Mouse (Mus musculus): ENCODE results near the gene Scel.

Gene Scel

DNA sequence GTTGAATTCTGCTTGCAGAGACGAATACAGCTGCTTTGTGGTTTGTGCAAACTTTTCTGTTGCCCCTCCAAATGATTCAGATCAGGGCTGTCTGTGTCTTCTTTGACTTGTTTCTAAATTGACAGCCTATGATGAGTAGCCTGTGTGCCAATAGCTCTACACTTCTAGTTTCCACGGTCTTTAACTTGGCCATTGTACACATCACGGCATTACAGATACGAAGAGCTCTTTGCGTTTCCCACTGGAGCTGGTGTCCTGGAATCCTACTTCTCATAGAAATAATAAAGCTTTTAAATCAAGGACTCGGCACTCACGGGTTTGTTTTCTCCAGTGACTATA is 300 bp downstream of the Scel start:
- DNase-seq (ENCODE audit: low spot score in 2 of 2) = no peak

- no peak for DNase-seq (ENCODE audit: low spot score in 2 of 2)
These were observed 2.3 kb downstream of the Scel start for GRCm38 (mm10) chr14:103515419-103515818.

DNA sequence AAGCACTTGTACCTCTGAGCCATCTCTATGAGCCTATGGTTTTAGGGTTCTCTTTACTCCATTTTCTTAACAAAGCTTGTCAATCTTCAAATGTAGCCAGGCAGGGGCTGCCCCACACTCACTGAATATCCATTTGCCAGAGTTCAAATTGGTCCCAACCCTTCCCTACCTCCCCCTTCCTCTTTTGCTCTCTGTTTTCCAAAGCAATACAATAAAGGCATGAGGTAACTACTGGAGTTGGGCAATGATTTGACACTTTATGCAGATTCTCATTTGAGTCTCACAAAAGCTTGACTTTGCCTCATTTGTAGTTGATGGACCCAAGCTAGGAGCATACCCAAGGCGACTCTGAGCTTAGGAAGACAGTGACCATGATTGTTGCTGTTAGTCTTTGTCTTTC is 13.1 kb downstream of the Scel start:
- DNase-seq (ENCODE audit: low spot score in 2 of 2) = no peak

DNA sequence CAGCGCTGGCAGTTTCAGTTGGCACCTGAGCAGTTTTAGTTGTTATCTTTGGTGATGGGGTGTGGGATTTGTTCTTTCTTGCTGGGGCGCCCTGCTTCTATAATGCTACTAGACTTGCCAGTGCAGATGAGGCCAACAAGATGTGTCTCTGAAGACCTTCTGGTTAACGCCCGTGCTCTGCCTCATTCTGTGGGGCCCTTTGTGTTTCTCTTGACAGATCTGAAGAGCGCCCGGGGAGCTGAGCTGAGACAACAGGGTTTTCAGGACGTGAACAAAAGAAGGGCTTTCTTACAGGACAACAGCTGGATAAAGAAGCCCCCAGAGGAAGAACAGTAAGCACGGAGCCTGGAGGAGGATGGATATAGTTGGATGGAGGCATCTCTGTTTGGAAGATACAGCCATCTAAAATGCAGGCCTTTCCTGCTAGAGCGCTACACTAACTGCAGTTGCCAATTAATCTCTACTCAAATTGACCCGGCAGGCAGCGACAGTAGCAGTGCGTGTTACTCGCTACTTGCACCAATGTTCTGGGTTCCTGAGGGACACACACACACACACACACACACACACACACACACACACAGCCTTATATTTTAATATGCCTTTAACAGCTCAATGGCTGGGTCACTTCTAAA is 16.7 kb downstream of the Scel start:
- DNase-seq (ENCODE audit: low spot score in 2 of 2) = no peak

DNA sequence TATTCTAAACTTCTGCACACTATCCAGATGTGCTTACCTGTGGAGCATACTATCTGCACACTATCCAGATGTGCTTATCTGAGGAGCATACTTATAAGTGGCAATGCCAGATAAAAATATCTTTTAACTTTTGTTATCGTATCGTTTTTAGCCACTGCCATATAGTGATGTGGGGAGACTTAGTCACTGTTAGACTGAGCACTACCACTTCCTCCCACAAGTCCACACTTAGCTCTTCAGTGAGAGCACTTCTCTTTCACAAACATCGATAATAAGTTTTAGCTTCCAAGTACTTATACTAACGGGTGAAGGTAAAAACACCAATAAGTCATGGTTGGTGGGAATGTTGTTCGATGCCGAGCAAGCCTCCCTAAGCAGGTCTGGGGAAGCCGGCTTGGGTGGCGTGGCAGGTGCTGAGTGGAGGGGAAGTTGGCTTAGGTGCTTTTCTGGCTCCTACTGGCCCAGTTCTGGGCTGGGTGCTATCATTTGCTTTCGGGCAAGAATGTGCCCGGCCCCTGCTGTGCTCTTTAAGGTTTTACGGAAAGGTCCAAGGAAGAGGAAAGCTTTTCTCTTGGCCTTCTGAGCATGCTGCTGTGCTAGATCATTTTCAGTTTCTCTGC is 18.7 kb downstream of the Scel start:
- DNase-seq (ENCODE audit: low spot score in 2 of 2) = no peak

GRCm38 (mm10) chr14:103535511-103536024 is 22.4 kb downstream of the Scel start:
- DNase-seq (ENCODE audit: low spot score in 2 of 2) = no peak

DNA sequence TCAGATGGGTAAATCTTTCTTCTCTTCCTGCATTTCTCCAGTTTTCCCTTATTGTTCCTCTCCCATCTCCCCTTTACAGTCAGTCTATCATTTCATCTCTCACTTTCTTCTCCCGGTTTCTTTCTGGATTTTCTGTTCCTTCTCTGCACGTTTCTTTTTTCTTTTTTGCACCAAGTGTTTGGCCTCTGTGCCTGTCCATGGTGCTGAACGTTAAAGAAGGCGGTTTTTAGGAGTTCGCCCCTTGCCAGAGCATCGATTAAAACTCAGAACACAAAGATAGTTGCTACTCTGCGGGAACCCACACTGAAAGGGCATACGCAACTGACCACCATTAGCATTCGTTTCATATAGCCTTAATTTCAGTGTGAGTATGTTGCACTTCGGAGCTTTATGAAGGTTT is 23.2 kb downstream of the Scel start:
- DNase-seq (ENCODE audit: low spot score in 2 of 2) = no peak

- DNase-seq (ENCODE audit: low spot score in 2 of 2) = peak in 1 of 2 experiments; percentile 46
These were observed 24.4 kb downstream of the Scel start for GRCm38 (mm10) chr14:103537355-103538056.

- no peak for DNase-seq (ENCODE audit: low spot score in 2 of 2)
These were observed 26.7 kb downstream of the Scel start for GRCm38 (mm10) chr14:103539796-103540195.

DNA sequence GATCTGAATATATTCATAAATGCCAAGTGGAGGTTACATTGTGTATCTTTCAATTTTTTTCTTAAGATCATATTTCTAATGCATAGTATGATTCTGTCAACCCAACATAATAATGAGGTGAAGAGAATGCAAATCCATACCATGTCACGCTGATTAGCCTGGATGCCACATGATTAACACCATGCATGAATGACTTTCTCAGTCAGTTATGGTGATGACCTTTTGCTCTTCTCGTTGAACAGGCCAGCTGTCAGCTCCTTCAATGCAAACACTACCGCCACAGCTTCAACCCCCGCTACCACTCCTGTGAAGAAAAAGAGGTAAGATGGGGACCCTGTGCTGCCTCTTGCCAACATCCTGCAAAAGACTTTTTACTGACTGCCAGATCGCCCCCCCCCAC is 28.5 kb downstream of the Scel start:
- no peak for DNase-seq (ENCODE audit: low spot score in 2 of 2)

DNA sequence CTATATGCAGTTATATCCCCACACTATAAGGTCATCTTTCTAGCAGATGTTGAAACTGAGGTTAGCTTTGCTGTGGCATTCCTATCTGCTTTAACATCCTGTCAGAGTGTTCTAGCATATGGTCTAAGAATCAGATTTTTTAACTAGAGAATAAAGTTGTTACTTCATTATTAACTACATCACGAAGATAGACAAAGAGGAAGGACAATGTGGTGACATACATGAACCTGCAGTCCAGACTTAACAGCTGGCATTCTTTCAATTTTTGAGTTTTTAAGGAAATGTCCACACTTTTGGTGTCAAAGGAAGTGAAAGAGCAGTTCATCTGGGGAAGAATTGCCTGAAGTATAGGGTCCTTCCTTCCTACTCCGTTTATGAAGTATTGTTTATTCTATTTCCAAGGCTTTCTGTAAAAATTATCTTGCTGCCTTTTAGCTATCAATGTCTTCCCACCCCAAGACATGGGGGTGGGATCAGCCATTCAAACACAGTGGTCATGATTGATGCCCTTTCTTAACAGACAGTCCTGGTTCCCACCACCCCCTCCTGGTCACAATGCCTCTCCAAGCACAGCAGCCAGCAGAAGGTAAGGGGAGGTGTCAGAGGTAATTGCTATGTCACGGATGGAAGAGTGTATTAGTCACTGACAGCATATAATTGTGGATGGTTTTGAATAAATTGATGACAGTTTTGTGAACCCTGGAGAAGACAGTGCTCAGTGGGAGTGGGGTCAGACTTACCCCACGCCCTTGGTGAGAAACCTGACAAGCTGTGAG is 30.4 kb downstream of the Scel start:
- DNase-seq (ENCODE audit: low spot score in 2 of 2) = no peak

DNA sequence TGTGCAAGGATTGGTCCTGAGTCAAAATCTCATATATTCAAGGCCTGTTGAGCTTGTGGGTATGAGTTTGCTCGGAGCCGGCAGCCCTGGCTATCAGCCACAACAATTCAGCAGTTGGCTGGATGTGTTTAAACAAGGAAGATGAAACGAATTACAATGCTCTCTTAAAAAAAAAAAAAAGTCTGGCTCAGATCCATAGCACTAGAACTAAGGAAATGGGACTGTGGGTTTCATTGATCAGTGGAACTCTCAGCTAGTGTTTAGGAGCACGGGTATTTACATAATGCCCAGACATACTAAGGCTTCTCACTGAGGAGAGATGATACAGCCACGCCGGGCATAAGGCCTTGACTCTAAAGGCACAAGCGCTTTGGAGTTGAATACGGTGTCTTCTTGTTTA is 32.6 kb downstream of the Scel start:
- DNase-seq (ENCODE audit: low spot score in 2 of 2) = no peak

GRCm38 (mm10) chr14:103546246-103546645 is 33.1 kb downstream of the Scel start:
- no peak for DNase-seq (ENCODE audit: low spot score in 2 of 2)

DNA sequence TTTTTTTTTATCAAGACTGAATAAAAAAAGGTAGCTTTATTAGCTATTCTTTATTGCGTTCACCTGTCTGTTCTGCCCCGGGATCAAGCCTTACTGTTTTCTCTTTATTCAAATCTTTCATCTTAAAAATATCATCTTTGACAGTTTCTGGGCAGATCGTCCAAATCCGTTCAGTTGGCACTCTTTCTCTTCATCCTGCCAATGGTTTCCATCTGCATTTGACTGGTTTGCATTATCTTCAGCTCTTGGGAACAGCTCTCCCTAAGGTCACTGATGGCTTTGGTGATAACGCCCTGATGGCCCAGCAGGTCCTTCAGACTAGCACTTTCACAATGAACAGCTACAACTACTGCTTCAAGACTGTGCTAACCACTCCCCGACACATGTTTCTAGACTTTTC is 35.1 kb downstream of the Scel start:
- no peak for DNase-seq (ENCODE audit: low spot score in 2 of 2)

DNA sequence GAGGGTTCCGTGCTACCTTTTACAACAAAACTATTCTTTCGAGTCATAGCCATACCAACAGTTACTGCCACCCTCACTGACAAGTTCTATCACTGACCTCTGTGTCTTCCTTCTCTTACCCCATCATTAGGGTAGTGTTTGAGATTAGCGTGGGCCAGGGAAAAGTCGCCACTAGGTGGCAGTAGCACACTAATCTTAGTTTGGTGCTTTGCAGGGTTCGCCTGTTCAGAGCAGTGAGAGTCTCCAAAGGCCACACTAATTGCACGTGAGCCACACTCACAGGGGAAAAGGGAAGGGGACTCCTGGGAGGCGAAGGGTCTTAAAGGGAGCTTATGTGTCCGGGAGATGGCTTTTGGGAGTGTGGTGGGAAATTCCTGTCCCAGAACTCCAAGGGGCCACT is 37.3 kb downstream of the Scel start:
- DNase-seq (ENCODE audit: low spot score in 2 of 2) = peak; percentile 42 to 69

GRCm38 (mm10) chr14:103550921-103551320 is 37.8 kb downstream of the Scel start:
- no peak for DNase-seq (ENCODE audit: low spot score in 2 of 2)

- DNase-seq (ENCODE audit: low spot score in 2 of 2) = no peak
These were observed 38.8 kb downstream of the Scel start for GRCm38 (mm10) chr14:103551921-103552320.

DNA sequence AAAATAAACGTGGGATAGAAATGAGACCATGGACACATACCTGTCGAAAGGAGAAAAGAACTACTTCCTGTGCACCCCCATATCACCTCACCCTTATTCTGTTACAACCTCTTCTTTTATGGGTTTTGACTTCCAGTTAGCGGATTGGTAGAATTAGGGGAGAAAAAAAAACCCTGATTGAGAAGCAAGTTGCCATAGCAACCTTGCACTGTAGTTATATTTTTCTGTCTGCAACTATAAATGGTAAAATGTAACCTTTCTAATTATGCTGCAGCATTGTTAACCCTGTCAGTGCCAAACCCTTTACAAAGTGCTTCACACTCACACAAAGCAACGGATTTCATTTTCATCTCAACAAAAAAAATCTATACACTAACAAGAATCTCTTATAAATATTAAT is 39.2 kb downstream of the Scel start:
- DNase-seq (ENCODE audit: low spot score in 2 of 2) = no peak

DNA sequence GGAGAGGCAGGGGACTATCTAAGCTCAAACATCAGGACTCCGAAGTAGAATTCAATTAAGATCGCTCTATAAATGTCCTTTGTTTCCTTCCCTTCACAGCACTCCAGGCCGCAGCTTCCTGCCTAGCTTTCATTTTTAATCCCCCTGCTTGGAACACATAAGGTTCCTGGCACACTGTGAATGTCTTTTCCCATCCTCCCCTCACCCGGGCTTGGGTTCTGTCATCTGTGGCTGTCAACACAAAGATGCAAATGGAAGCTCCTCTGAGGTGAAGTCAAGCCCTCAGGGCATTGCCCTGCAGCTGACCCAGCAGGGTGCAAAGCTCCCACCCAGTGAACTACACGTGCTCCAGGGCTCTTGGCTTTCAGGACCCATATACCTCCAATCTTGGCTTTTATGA is 43.5 kb downstream of the Scel start:
- no peak for DNase-seq (ENCODE audit: low spot score in 2 of 2)

- no peak for DNase-seq (ENCODE audit: low spot score in 2 of 2)
These were observed 48.4 kb downstream of the Scel start for GRCm38 (mm10) chr14:103561383-103562096.

DNA sequence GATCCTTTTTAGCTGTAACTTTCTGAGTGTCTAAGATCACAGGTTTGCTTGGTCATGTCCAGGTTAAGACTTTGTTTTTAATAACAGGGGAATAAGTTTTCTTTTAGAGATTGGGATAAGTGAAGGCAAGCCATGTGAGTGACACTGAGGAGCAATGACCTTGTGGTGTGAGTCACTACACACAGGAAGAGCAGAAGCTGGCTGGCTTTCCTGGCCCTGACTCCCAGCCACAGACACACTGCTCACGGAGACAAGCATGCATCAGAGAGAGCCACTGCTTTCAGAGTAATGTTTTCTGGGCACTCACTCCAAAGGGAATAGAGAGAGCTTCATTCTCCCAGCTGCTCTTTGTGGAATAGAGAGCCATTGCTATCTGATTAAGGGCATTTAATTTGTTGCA is 54.8 kb downstream of the Scel start:
- DNase-seq (ENCODE audit: low spot score in 2 of 2) = no peak

DNA sequence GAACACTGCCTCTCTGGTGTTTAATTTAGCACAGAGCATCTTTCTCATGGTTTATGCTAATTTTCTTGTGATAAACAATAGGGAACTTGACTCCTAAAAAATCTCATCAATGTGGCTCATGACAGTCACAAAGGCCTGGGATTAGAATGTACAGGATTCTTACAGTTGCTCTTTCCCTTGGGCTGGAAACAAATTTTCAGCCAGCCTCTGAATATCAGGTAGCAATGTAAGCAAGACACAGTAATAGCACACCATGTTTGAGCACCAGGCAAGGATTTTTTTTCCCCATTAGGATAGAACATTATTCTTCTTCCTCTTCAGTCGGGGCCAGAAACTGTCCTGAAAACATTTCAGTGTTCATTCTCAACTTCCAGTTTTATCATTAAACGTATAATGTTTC is 55.3 kb downstream of the Scel start:
- DNase-seq (ENCODE audit: low spot score in 2 of 2) = no peak

All from urinary bladder, adult 18-20 months (tissue).